Mouse (Mus musculus) lung, embryonic 16.5 days (tissue): ENCODE measurements around the gene Ccdc158. TPM values are rescaled to one million over a fixed set of nuclear protein-coding genes. Genes with fewer than 3 reads are reported as not detected.

ENCODE experiments used
- ATAC-seq: fragments of 200-750 bp; cut with Nextera tagmentation; 2 replicates; pipeline ENCODE4 v1.8.0; 2017; ENCODE audit warnings: low read depth, mild to moderate bottlenecking, moderate library complexity
- H3K27ac ChIP-seq: fragments of 300-500 bp; sonication (generic); 2 replicates; pipeline ENCODE4 v1.5.1; 2014; ENCODE audit warnings: mild to moderate bottlenecking, control low read depth, low read length
- H3K27me3 ChIP-seq: fragments of 300-500 bp; sonication (generic); 2 replicates; pipeline ENCODE4 v1.6.1; 2014; ENCODE audit warnings: low read depth, low read length, mixed read lengths; ENCODE audit not compliant: control insufficient read depth, insufficient read depth
- H3K36me3 ChIP-seq: fragments of 300-500 bp; sonication (generic); 2 replicates; pipeline ENCODE4 v1.6.1; 2014; ENCODE audit warnings: low read length; ENCODE audit not compliant: control insufficient read depth, insufficient read depth
- H3K4me1 ChIP-seq: fragments of 300-500 bp; sonication (generic); replicated peaks from 2 replicates; pipeline ENCODE4 v1.6.1; 2014; ENCODE audit warnings: low read length, mixed read lengths; ENCODE audit not compliant: control insufficient read depth, insufficient read depth
- H3K4me2 ChIP-seq: fragments of 300-500 bp; sonication (generic); 2 replicates; pipeline ENCODE4 v1.6.1; 2014; ENCODE audit warnings: low read depth, low read length, control low read depth
- H3K4me3 ChIP-seq: fragments of 300-500 bp; sonication (generic); 2 replicates; pipeline ENCODE4 v1.5.1; 2014; ENCODE audit warnings: mild to moderate bottlenecking, low read length, control low read depth
- H3K9ac ChIP-seq: fragments of 300-500 bp; sonication (generic); 2 replicates; pipeline ENCODE4 v1.6.1; 2014; ENCODE audit warnings: low read length, control low read depth
- H3K9me3 ChIP-seq: fragments of 300-500 bp; sonication (generic); 2 replicates; pipeline ENCODE4 v1.6.1; 2016; ENCODE audit warnings: low read length; ENCODE audit not compliant: control insufficient read depth
- whole genome bisulfite sequencing: fragments of 180-500 bp; shearing (Covaris S2); extraction: QIAGEN DNeasy Blood & Tissue Kit; methylation state at CpG from one replicate; pipeline ENCODE4 v1.1.7; 2014; 5-methylcytosine and 5-hydroxymethylcytosine counted together
- polyA plus RNA-seq: library from polyadenylated mRNA; unstranded; fragments of >200 nt; fragmentation: Nextera tagmentation; extraction: Ambion mirVana; gene quantifications from 2 replicates; pipeline ENCODE4 v1.2.1, GENCODE M21; 2015

Ccdc158 gene
- polyA plus RNA-seq, 1 experiment from 2014 or later = 3.3 TPM

DNA sequence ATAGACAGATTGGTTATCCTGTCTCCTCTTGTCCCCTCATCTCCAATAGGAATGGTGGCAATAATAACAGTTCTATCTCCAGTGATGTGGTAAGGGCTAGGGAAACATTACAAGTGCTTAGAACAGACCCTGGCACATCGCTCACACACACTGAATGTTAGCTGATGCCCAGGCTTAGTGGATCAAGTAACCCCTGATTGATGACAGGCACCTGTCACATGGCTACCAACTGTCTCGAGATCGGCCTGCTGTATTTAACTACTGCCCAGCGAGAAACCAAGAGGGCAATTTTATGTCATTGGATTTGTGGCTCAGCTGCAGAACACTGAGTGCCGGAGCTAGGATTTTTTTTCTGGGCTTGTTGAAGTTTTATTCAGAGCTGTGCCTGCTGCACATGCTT lies 80.0 kb downstream of the Ccdc158 start:
- ATAC-seq = no peak
- H3K4me3 ChIP-seq = no peak overlapping the region
- H3K4me1 ChIP-seq = no peaks in the 10 kb centered on the region
- WGBS = 76% methylated on average over 5 of the region's 5 CpGs
- H3K36me3 ChIP-seq = no peaks in the 10 kb centered on the region
- H3K27me3 ChIP-seq = no peaks in the 10 kb centered on the region
- no peaks in the 10 kb centered on the region for H3K9me3 ChIP-seq
- H3K27ac ChIP-seq = no peak overlapping the region
- no peak overlapping the region for H3K9ac ChIP-seq
- no peak overlapping the region for H3K4me2 ChIP-seq

DNA sequence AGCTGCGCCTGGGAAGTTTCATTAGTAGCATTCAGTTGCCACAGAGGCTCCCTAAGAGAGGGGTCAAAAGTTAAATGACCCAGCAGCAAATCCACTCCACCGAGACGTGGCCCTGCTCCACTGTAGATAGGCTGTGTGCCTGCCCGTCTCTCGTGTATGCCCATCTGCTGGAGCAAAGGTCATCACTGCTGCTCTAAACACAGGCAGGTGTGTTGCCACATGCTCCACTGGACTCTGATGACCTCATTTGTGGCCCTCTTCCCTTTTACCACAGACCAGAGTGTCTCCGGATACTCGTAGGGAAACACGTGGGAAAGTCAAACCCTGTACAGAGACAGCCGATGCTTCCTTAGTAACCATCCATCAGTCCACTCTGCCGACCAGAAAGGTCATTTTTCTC lies 89.1 kb downstream of the Ccdc158 start:
- Histone ChIP-seq H3K4me2 (no peak overlapping the region), H3K27me3 (no peaks in the 10 kb centered on the region), H3K9ac (no peak overlapping the region), H3K4me3 (no peak overlapping the region), H3K36me3 (no peaks in the 10 kb centered on the region), H3K9me3 (no peaks in the 10 kb centered on the region), H3K27ac (no peak overlapping the region), H3K4me1 (no peaks in the 10 kb centered on the region)
- 44% methylated on average over 10 of the region's 10 CpGs for WGBS
- no peak for ATAC-seq

DNA sequence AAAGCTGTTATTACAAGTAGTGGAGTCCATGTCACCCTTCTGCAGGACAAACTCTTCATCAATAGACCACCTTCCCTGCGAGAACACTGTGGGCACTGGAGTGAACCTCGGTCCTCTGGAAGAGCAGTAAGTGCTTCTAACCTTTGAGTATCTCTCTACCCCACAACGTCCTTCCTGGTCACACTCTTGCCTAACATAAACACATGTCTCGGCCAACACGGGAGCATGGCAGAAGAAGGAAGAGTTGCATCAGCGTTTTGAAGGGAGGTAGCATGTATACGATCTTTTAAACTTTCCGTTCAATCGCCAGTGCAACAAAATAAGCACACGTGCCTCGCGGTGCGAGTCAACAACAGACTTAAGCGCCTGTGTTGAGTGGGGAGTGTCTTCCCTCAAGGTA lies 95.5 kb downstream of the Ccdc158 start:
- Histone ChIP-seq H3K9ac (no peak overlapping the region), H3K27me3 (no peaks in the 10 kb centered on the region), H3K27ac (no peak overlapping the region), H3K36me3 (no peaks in the 10 kb centered on the region), H3K4me3 (no peak overlapping the region), H3K4me1 (no peaks in the 10 kb centered on the region), H3K4me2 (no peak overlapping the region), H3K9me3 (no peaks in the 10 kb centered on the region)
- WGBS = 68% methylated on average over 14 of the region's 14 CpGs
- no peak for ATAC-seq

DNA sequence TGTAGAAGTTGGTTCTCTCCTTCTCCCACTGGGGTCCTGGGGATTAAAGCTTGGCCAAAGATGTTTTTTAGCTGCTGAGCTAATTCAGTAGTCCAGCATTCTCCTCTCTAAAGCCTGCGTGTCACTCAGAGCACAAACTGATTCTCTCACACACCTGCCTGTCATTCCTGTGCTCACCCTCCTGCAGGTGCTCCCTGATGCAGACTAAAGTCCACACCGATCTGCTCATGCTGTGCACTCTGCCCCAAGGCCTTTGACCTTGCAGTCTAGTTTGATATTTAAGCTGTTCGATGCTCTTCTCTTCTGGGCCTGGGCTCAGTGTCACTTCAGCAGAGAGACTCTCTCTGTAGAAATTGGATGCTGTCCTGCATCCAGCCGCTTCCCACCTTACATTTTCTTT lies 103.8 kb downstream of the Ccdc158 start:
- Histone ChIP-seq H3K36me3 (no peaks in the 10 kb centered on the region), H3K9me3 (no peaks in the 10 kb centered on the region), H3K27me3 (no peaks in the 10 kb centered on the region), H3K4me2 (no peak overlapping the region), H3K9ac (no peak overlapping the region), H3K27ac (no peak overlapping the region), H3K4me3 (no peak overlapping the region), H3K4me1 (no peaks in the 10 kb centered on the region)
- whole genome bisulfite sequencing = 85% methylated on average over 4 of the region's 4 CpGs
- no peak for ATAC-seq

DNA sequence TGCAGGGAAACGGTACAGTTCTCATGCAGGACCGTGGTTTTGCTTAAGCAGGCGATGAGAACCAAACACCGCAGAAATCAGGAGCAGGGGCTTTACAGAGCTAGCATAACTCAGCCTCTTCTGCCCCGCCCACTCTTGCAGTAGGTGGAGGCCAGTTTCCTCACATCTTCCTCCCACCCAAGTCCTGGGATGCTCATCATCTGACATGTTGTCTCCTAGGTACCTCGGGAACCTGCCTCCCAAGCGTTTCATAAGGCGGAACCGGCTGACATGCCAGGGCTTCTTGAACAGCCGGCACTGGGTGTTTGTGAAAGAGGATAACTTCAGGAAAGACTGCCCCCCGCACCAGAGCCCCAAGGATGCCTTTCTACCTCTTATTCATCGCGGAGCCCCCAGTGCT lies 113.1 kb downstream of the Ccdc158 start:
- WGBS = 73% methylated on average over 13 of the region's 13 CpGs
- Histone ChIP-seq H3K27ac (no peak overlapping the region), H3K27me3 (no peaks in the 10 kb centered on the region), H3K9me3 (no peaks in the 10 kb centered on the region), H3K9ac (no peak overlapping the region), H3K4me3 (no peak overlapping the region), H3K36me3 (no peaks in the 10 kb centered on the region), H3K4me1 (no peaks in the 10 kb centered on the region), H3K4me2 (no peak overlapping the region)
- no peak for ATAC-seq

DNA sequence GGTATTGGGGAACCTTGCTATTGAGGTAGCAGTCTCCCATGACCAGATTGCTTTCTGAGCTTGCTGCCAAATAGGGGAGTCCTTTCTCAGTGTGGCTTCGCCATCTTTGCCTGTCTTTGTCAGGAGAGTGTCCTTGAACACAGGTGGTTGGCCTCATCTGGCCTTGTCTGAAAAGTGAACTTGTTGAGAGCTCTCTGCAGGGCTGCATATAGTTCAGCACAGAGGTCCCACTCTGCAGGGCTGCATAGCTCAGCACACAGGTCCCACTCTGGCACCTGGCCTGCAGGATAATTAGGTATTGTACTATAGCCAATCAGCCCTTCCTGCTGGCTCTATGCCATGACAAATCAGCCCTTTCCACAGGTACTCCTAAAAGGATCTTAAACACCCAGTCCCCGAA lies 114.9 kb downstream of the Ccdc158 start:
- H3K4me1 ChIP-seq = no peaks in the 10 kb centered on the region
- peak; percentile 34; the same call in 1 of the 2 replicates for ATAC-seq
- no peak overlapping the region for H3K4me2 ChIP-seq
- H3K9ac ChIP-seq = no peak overlapping the region
- H3K36me3 ChIP-seq = no peaks in the 10 kb centered on the region
- no peaks in the 10 kb centered on the region for H3K9me3 ChIP-seq
- no peak overlapping the region for H3K4me3 ChIP-seq
- no peaks in the 10 kb centered on the region for H3K27me3 ChIP-seq
- no peak overlapping the region for H3K27ac ChIP-seq
- 48% methylated on average over 2 of the region's 2 CpGs for WGBS

Other genes with a start within 250 kb of the Ccdc158 start
- gene Nup54, start 240.1 kb downstream of the Ccdc158 start, polyA plus RNA-seq = 52.5 and 57.3 TPM in 2 replicates
- 18.6 and 20.1 TPM in 2 replicates for gene Scarb2, start 168.4 kb downstream of the Ccdc158 start, polyA plus RNA-seq
- gene Fam47e, start 120.2 kb downstream of the Ccdc158 start, polyA plus RNA-seq = 4.2 and 6.9 TPM in 2 replicates
- gene Stbd1, start 72.2 kb downstream of the Ccdc158 start, polyA plus RNA-seq = 133 and 142 TPM in 2 replicates
- 4.0 and 5.0 TPM in 2 replicates for gene Shroom3, start 8.2 kb upstream of the Ccdc158 start, polyA plus RNA-seq